Mouse (Mus musculus) left cerebral cortex, postnatal 25 days (tissue): ENCODE data around the gene Gm10408. TPM values are rescaled to one million over a fixed set of nuclear protein-coding genes. Genes with fewer than 3 reads are reported as not detected.
"Not testable (repeated sequence)": the region's sequence is repeated elsewhere in the genome, so short reads cannot be mapped to it uniquely, and the experiment has no call there.

Source experiments
- DNase-seq, 2 experiments: peaks; one replicate each; pipeline ENCODE4 v3.0.0; 2022; ENCODE audit warnings: low spot score in 2 of 2, mixed read lengths in 1 of 2
- intact Hi-C: fragments of 180-260 bp; cut with DNase I; formaldehyde crosslinking; loops from one replicate; pipeline ENCODE4 v1.15.1; 2025
- total RNA-seq, 2 experiments: library from RNA; stranded (reverse); gene quantifications; 2 replicates each; pipeline ENCODE4 v1.2.3; 2021

The Gm10408 gene
- not detected for total RNA-seq

- DNase-seq, intact Hi-C loops: not testable (repeated sequence)
These were observed at the start of gene Gm10408 for GRCm38 (mm10) chr14:3449079-3449478. Gene Gm10408, plus strand, starts transcription at chr14:3449379.

- DNase-seq, intact Hi-C loops: not testable (repeated sequence)
These were observed 36.9 kb upstream of the Gm10408 start, which contains the start of gene Gm10409 for GRCm38 (mm10) chr14:3412314-3412713. Gene Gm10409, plus strand, starts transcription at chr14:3412614.

- intact Hi-C loops, DNase-seq: not testable (repeated sequence)
These were observed 21.4 kb upstream of the Gm10408 start, which contains the start of gene Gm3005 for GRCm38 (mm10) chr14:3427803-3428202. Gene Gm3005, plus strand, starts transcription at chr14:3428103.

Other genes with a start within 250 kb of the Gm10408 start
- gene D830030K20Rik, start 240.9 kb upstream of the Gm10408 start, total RNA-seq = 1 to 10 TPM; 4.3 to 4.6 TPM
- 1 to 10 TPM in 1 of 2 experiments, not detected in 1; 1.9 TPM for gene Gm2956, start 116.8 kb upstream of the Gm10408 start, total RNA-seq
- gene Gm10413, start 54.3 kb upstream of the Gm10408 start, total RNA-seq = not detected
- gene Gm10409, start 36.8 kb upstream of the Gm10408 start, total RNA-seq = 1 to 10 TPM; 2.0 to 2.2 TPM
- gene Gm3005, start 21.3 kb upstream of the Gm10408 start, total RNA-seq = under 1 TPM in 1 of 2 experiments, not detected in 1; 0.34 TPM
- gene Gm3012, start 185.1 kb downstream of the Gm10408 start, total RNA-seq = not detected
- 1 to 10 TPM; 2.0 to 2.2 TPM for gene Gm3020, start 202.7 kb downstream of the Gm10408 start, total RNA-seq
- not detected for gene Gm3043, start 239.4 kb downstream of the Gm10408 start, total RNA-seq